Mouse (Mus musculus) liver, embryonic 12.5 days (tissue): ENCODE data around the gene Uspl1. TPM values are rescaled to one million over a fixed set of nuclear protein-coding genes. Genes with fewer than 3 reads are reported as not detected.

Experiments
- ATAC-seq: fragments of 200-750 bp; cut with Nextera tagmentation; 2 replicates; pipeline ENCODE4 v1.8.0; 2017; ENCODE audit warnings: moderate number of reproducible peaks, mild to moderate bottlenecking, moderate library complexity
- H3K27ac ChIP-seq: fragments of 300-500 bp; sonication (generic); 2 replicates; pipeline ENCODE4 v1.5.1; 2016; ENCODE audit warnings: mild to moderate bottlenecking
- H3K27me3 ChIP-seq: fragments of 300-500 bp; sonication (generic); replicated peaks from 2 replicates; pipeline ENCODE4 v1.6.1; 2016; ENCODE audit warnings: mild to moderate bottlenecking, moderate library complexity
- H3K36me3 ChIP-seq: fragments of 300-500 bp; sonication (generic); 2 replicates; pipeline ENCODE4 v1.6.1; 2016; ENCODE audit warnings: mild to moderate bottlenecking, moderate library complexity
- H3K4me1 ChIP-seq: fragments of 300-500 bp; sonication (generic); 2 replicates; pipeline ENCODE4 v1.6.1; 2016
- H3K4me2 ChIP-seq: fragments of 300-500 bp; sonication (generic); 2 replicates; pipeline ENCODE4 v1.6.1; 2016; ENCODE audit warnings: mild to moderate bottlenecking, moderate library complexity
- H3K4me3 ChIP-seq: fragments of 300-500 bp; sonication (generic); 2 replicates; pipeline ENCODE4 v1.5.1; 2016; ENCODE audit warnings: mild to moderate bottlenecking, moderate library complexity
- H3K9ac ChIP-seq: fragments of 300-500 bp; sonication (generic); 2 replicates; pipeline ENCODE4 v1.6.1; 2016; ENCODE audit warnings: mild to moderate bottlenecking, moderate library complexity
- H3K9me3 ChIP-seq: fragments of 300-500 bp; sonication (generic); replicated peaks from 2 replicates; pipeline ENCODE4 v1.6.1; 2016; ENCODE audit warnings: mild to moderate bottlenecking, moderate library complexity
- WGBS: fragments of 180-500 bp; shearing (Covaris S2); methylation state at CpG from one replicate; pipeline ENCODE4 v1.1.7; 2016; ENCODE audit not compliant: insufficient replicate concordance; 5-methylcytosine and 5-hydroxymethylcytosine counted together
- polyA plus RNA-seq: library from polyadenylated mRNA; unstranded; fragments of >200 nt; fragmentation: Nextera tagmentation; extraction: Ambion mirVana; gene quantifications from 2 replicates; pipeline ENCODE4 v1.2.1, GENCODE M21; 2016

Gene Uspl1
- polyA plus RNA-seq, 1 experiment from 2014 or later, result 37.1 TPM

GRCm38 (mm10) chr5:149172246-149172645 lies 11.9 kb upstream of the Uspl1 start:
- Histone ChIP-seq H3K27me3 (no peaks in the 10 kb centered on the region), H3K4me1 (0 out of 2 replicates have a peak, but pooled peaks cover 4% of the 10 kb centered on the region), H3K4me2 (no peak overlapping the region), H3K27ac (no peak overlapping the region), H3K9me3 (no peaks in the 10 kb centered on the region), H3K9ac (no peak overlapping the region), H3K36me3 (no peaks in the 10 kb centered on the region), H3K4me3 (no peak overlapping the region)
- 57% methylated on average over 10 of the region's 10 CpGs for WGBS
- ATAC-seq, result no peak

DNA sequence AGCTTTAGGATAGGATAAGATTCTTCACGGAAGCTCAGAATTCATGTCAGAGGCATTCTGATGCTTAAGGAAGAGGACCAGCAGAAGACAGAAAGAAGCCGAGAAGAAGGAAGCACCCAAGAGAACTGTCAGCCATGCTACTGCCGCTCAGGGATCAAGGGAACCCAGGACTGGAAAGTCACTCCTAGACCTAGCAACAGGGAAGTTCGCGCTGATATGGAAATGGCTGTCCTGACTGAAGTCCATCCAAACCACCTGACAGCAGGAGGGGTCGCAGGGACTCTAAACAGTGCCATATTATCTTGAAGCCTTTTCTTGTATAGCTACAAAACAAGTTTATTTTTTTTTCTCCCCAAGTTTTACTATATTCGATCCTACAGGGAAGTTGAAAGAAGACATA lies 9.6 kb upstream of the Uspl1 start:
- Histone ChIP-seq H3K27me3 (no peaks in the 10 kb centered on the region), H3K36me3 (no peaks in the 10 kb centered on the region), H3K27ac (no peak overlapping the region), H3K9ac (no peak overlapping the region), H3K4me2 (no peak overlapping the region), H3K9me3 (no peaks in the 10 kb centered on the region), H3K4me1 (0 out of 2 replicates have a peak, but pooled peaks cover 4% of the 10 kb centered on the region), H3K4me3 (no peak overlapping the region)
- WGBS, result 68% methylated on average over 7 of the region's 7 CpGs
- no peak for ATAC-seq

DNA sequence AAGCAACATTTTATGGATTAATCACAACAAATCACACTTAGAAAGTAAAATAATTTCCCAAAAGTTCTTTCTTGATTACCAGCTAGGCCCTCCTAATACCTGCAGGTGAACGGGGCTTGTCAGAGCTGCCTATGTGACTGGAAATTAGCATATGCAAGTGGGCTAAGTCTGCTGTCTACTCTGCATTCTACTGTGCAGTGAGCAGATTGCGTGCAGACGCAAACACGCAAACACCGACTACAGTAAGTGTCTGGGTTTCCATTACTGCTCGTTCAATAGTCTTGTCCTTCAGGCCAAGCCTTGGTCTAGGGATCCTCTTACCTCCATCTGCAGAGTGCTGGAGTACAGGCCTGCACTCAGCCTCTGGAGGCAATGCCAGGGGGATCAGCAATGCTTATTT lies 8.4 kb upstream of the Uspl1 start:
- no peak overlapping the region for H3K9ac ChIP-seq
- H3K4me2 ChIP-seq, result no peak overlapping the region
- no peaks in the 10 kb centered on the region for H3K9me3 ChIP-seq
- WGBS, result 85% methylated on average over 6 of the region's 6 CpGs
- H3K4me3 ChIP-seq, result no peak overlapping the region
- no peak for ATAC-seq
- 0 out of 2 replicates have a peak, but pooled peaks cover 5% of the 10 kb centered on the region for H3K36me3 ChIP-seq
- H3K27ac ChIP-seq, result no peak overlapping the region
- H3K27me3 ChIP-seq, result no peaks in the 10 kb centered on the region
- 0 out of 2 replicates have a peak, but pooled peaks cover 4% of the 10 kb centered on the region for H3K4me1 ChIP-seq

- Histone ChIP-seq H3K27ac (no peak overlapping the region), H3K9ac (no peak overlapping the region), H3K9me3 (no peaks in the 10 kb centered on the region), H3K4me3 (no peak overlapping the region), H3K36me3 (0 out of 2 replicates have a peak, but pooled peaks cover 5% of the 10 kb centered on the region), H3K27me3 (no peaks in the 10 kb centered on the region), H3K4me2 (no peak overlapping the region), H3K4me1 (peaks cover 8% of the 10 kb centered on the region)
- 76% methylated on average over 5 of the region's 5 CpGs for WGBS
- ATAC-seq, result no peak
These were observed 6.1 kb upstream of the Uspl1 start for GRCm38 (mm10) chr5:149178095-149178494.

GRCm38 (mm10) chr5:149179826-149180225 lies 4.3 kb upstream of the Uspl1 start:
- H3K4me1 ChIP-seq, result peaks cover 8% of the 10 kb centered on the region

DNA sequence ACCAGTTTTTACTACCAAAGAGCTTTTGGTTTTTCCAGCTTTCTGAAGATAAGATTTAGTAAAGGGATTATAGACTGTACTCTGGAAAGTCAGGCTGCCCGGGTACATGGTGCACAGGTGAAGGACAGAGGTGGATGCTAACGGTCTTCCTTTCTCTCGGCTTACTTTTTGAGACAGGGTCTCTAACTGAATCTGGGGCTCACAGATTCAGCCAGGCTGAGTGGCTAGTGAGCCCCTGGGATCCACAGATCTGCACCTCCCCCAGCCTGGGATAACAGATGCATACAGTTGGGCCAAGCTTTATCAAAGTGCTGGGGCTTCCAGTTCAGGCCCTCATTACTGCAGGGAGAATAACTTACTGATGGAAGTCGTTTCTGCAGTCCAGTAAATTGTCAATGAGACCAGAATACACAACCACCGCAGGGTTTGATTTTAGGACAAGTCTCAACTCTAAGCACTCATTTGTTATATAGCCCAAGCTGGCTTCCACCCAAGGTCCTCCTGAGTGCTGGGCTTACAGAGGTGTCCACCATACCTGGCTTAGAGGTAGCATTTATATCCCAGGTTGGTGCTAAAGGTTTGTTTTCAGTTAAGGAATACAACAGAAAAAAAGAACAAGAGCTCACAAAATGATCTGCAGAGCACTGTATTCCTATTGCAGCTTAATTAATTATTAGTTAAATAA lies 1.8 kb upstream of the Uspl1 start:
- 78% methylated on average over 5 of the region's 5 CpGs for WGBS
- H3K36me3 ChIP-seq, result peaks cover 14% of the 10 kb centered on the region; the same call in 1 of the 2 replicates
- ATAC-seq, result no peak
- peaks cover 29% of the 10 kb centered on the region for H3K4me1 ChIP-seq
- H3K4me2 ChIP-seq, result peak overlapping the region; percentile 75
- H3K4me3 ChIP-seq, result no peak overlapping the region
- H3K9me3 ChIP-seq, result no peaks in the 10 kb centered on the region
- peak overlapping the region; percentile 44; the same call in 1 of the 2 replicates for H3K9ac ChIP-seq
- peak overlapping the region; percentile 50 for H3K27ac ChIP-seq
- H3K27me3 ChIP-seq, result no peaks in the 10 kb centered on the region

More at GRCm38 (mm10) chr5:149179826-149180225, 4.3 kb upstream of the Uspl1 start:
- no peak for ATAC-seq
- no peak overlapping the region for H3K4me3 ChIP-seq
- H3K9ac ChIP-seq, result no peak overlapping the region
- H3K4me2 ChIP-seq, result no peak overlapping the region
- 0 out of 2 replicates have a peak, but pooled peaks cover 5% of the 10 kb centered on the region for H3K36me3 ChIP-seq
- H3K9me3 ChIP-seq, result no peaks in the 10 kb centered on the region
- no peak overlapping the region for H3K27ac ChIP-seq
- 73% methylated on average over 3 of the region's 3 CpGs for WGBS
- no peaks in the 10 kb centered on the region for H3K27me3 ChIP-seq

DNA sequence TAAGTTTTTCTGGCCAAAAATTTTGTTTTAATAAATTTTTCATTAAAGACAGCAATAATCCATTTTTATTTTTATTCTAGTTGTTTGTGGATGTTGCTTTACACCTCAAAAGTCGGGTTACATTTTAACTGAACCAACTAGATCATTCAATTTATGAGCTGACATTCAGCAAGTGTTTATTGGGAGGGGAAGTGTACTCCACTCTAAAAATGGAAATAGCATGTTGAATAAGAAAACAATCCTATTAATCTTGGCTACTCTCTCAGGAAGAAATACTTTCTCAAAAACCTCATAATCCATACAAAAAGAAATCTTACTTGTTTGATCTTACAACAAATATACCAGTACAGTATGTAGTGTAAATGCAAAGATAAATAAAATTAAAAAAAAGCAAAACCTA lies 1.0 kb upstream of the Uspl1 start:
- WGBS, result 22% methylated on average over 1 of the region's 1 CpGs
- Histone ChIP-seq H3K9ac (peak overlapping the region; percentile 91), H3K9me3 (no peaks in the 10 kb centered on the region), H3K4me3 (peak overlapping the region; percentile 73), H3K4me1 (peaks cover 29% of the 10 kb centered on the region), H3K27ac (peak overlapping the region; percentile 98), H3K27me3 (no peaks in the 10 kb centered on the region), H3K36me3 (peaks cover 18% of the 10 kb centered on the region), H3K4me2 (peak overlapping the region; percentile 75)
- ATAC-seq, result no peak

GRCm38 (mm10) chr5:149183721-149184103 lies 438 bp upstream of the Uspl1 start:
- H3K27ac ChIP-seq, result peak overlapping the region; percentile 98
- H3K4me2 ChIP-seq, result peak overlapping the region; percentile 75
- H3K4me1 ChIP-seq, result peaks cover 29% of the 10 kb centered on the region
- H3K36me3 ChIP-seq, result peaks cover 23% of the 10 kb centered on the region
- no peaks in the 10 kb centered on the region for H3K27me3 ChIP-seq
- peak; percentile 58 for ATAC-seq
- peak overlapping the region; percentile 73 for H3K4me3 ChIP-seq
- no peaks in the 10 kb centered on the region for H3K9me3 ChIP-seq
- peak overlapping the region; percentile 91 for H3K9ac ChIP-seq
- WGBS, result under 1% methylated on average over 13 of the region's 13 CpGs

DNA sequence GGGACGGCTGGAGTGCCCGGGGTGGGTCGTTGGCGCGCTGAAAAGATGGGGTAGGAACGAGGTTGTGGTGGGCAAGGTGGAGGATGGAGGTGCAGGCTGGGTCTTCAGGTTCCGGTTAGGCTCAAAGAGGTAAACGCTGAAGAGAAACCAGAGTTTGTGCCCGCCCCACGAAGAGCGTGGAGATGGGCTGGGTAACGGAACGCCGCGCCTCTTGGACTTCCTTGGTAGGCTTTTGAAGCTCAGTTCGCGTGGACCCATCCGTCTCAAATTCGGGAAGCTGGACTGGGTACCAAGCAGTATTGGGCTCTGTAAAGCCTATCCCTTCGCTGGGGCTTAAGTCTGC lies 665 bp downstream of the Uspl1 start:
- WGBS, result under 1% methylated on average over 20 of the region's 20 CpGs
- no peaks in the 10 kb centered on the region for H3K9me3 ChIP-seq
- H3K27me3 ChIP-seq, result no peaks in the 10 kb centered on the region
- peaks cover 33% of the 10 kb centered on the region for H3K36me3 ChIP-seq
- peak overlapping the region; percentile 85 for H3K9ac ChIP-seq
- peak overlapping the region; percentile 75 for H3K4me2 ChIP-seq
- H3K27ac ChIP-seq, result peak overlapping the region; percentile 98
- peak overlapping the region; percentile 73 for H3K4me3 ChIP-seq
- ATAC-seq, result peak; percentile 6
- H3K4me1 ChIP-seq, result peaks cover 39% of the 10 kb centered on the region

DNA sequence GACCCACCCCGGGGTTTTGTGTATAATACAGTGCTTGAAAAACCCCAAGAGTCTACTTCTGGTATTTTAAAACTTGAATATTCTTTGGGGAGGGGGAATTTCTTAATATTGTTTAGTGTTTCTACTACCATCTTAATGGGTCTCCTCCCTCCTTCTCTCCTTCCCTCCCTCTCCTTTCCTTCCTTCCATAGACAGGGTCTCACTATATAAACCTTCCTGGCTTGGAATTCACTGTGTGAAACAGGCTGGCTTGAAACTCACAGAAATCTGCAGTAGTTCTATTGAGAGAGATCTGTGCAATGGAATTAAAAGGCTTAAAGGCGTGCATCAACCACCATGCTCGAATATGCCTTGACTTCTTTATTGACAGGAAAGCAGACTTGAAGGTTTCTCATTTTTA lies 1.7 kb downstream of the Uspl1 start:
- H3K36me3 ChIP-seq, result peaks cover 38% of the 10 kb centered on the region
- H3K27me3 ChIP-seq, result no peaks in the 10 kb centered on the region
- peak overlapping the region; percentile 85 for H3K9ac ChIP-seq
- peaks cover 46% of the 10 kb centered on the region for H3K4me1 ChIP-seq
- H3K9me3 ChIP-seq, result no peaks in the 10 kb centered on the region
- WGBS, result 63% methylated on average over 3 of the region's 3 CpGs
- peak overlapping the region; percentile 75 for H3K4me2 ChIP-seq
- peak overlapping the region; percentile 98 for H3K27ac ChIP-seq
- peak overlapping the region; percentile 73 for H3K4me3 ChIP-seq
- ATAC-seq, result no peak

DNA sequence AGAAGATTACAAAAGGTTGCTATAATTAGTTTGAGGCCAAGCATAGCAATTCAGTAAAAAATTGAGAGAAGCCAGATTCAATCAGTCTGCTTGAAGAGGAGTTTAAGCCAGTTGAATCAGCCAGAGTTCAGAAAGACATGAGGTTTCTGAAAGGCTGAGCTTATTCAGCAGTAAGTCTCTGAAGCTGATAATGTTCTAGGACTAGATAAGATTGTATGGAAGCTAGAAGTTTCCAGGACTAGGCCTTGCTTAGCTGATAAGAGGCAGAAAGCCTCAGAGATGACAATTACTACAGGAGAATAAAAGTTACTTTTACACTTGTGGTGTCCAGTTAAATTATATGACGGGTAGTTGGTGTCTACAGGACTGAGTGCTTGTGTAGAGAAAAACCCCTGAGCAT lies 6.0 kb downstream of the Uspl1 start:
- H3K9me3 ChIP-seq, result no peaks in the 10 kb centered on the region
- peaks cover 79% of the 10 kb centered on the region for H3K36me3 ChIP-seq
- peaks cover 49% of the 10 kb centered on the region for H3K4me1 ChIP-seq
- 76% methylated on average over 1 of the region's 1 CpGs for WGBS
- H3K9ac ChIP-seq, result peak overlapping the region; percentile 45; the same call in 1 of the 2 replicates
- H3K4me2 ChIP-seq, result no peak overlapping the region
- H3K27ac ChIP-seq, result 0 out of 2 replicates have a peak overlapping the region, but pooled peaks have one; percentile 31
- no peak overlapping the region for H3K4me3 ChIP-seq
- ATAC-seq, result no peak
- no peaks in the 10 kb centered on the region for H3K27me3 ChIP-seq

- Histone ChIP-seq H3K9ac (peak overlapping the region; percentile 17; the same call in 1 of the 2 replicates), H3K36me3 (peaks cover 91% of the 10 kb centered on the region), H3K4me1 (peaks cover 37% of the 10 kb centered on the region), H3K27me3 (no peaks in the 10 kb centered on the region), H3K27ac (no peak overlapping the region), H3K4me3 (no peak overlapping the region), H3K9me3 (no peaks in the 10 kb centered on the region), H3K4me2 (no peak overlapping the region)
- 41% methylated on average over 1 of the region's 1 CpGs for WGBS
- ATAC-seq, result no peak
These were observed 12.5 kb downstream of the Uspl1 start for GRCm38 (mm10) chr5:149196611-149197010.
